Mouse (Mus musculus) layer of hippocampus, postnatal 10 days (tissue): Measurements from ENCODE around the gene Pigh. TPM values are rescaled to one million over a fixed set of nuclear protein-coding genes. Genes with fewer than 3 reads are reported as not detected.

Experiments
- total RNA-seq, 2 experiments: library from RNA; stranded (reverse); gene quantifications; 2 replicates each; pipeline ENCODE4 v1.2.3; 2021

The Pigh gene
- total RNA-seq, 2 experiments from 2014 or later: 9.9 to 10.8 TPM

Other genes starting within 250 kb of the Pigh start
- gene Atp6v1d, start 228.0 kb downstream of the Pigh start, total RNA-seq: 100 to 1,000 TPM; 181 to 190 TPM
- gene Eif2s1, start 227.8 kb downstream of the Pigh start, total RNA-seq: 10 to 100 TPM; 49.4 to 60.6 TPM
- gene Plek2, start 182.7 kb downstream of the Pigh start, total RNA-seq: under 1 TPM; 0.30 to 0.56 TPM
- gene Tmem229b, start 82.0 kb downstream of the Pigh start, total RNA-seq: 10 to 100 TPM; 88.7 to 96.9 TPM
- 1 to 10 TPM; 2.6 to 2.9 TPM for gene Plekhh1, start 60.5 kb downstream of the Pigh start, total RNA-seq
- gene Arg2, start 41.1 kb upstream of the Pigh start, total RNA-seq: 10 to 100 TPM; 10.4 to 11.4 TPM
- 100 to 1,000 TPM; 137 to 139 TPM for gene Vti1b, start 83.0 kb upstream of the Pigh start, total RNA-seq
- gene Rdh11, start 102.6 kb upstream of the Pigh start, total RNA-seq: 10 to 100 TPM; 30.0 to 30.5 TPM
- 1 to 10 TPM; 1.6 to 2.0 TPM for gene Rdh12, start 119.3 kb upstream of the Pigh start, total RNA-seq
- gene Zfyve26, start 206.7 kb upstream of the Pigh start, total RNA-seq: 10 to 100 TPM; 23.8 to 26.4 TPM
- gene Rad51b, start 207.6 kb upstream of the Pigh start, total RNA-seq: under 1 TPM; 0.47 to 0.69 TPM